Mouse (Mus musculus) liver (tissue): ENCODE data around the gene Notch1.

ENCODE experiments used
- DNase-seq: peaks from one replicate; pipeline ENCODE4 v3.0.0-alpha.2; 2020; ENCODE audit warnings: mixed read lengths

Gene Notch1

DNA sequence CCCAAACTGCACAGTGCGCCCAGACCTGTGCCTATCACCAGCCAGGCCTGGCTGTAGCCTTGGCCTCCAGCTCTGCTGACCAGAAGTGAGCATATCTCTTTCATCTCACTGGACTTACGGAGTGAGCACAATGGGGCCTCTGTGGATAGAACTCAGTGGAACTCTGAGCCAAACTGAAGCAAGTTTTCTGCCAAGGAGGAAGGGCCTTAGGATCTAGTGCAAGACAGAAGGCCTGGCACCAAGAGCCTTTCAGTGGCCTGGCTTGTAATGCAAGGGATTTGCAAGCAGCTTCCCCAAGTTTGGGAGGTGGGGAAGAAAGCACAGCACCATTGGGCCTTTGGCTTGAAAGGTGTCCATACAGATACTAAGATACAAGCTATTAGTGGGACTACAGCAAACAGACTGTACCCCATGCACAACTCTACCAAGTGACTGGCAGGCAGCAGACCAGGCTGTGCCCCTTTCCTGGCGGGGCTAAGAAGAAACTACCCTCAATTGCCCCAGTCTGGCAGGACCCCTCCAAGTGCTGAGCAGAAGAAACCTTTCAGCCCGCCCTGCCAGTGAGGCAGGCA, 16.4 kb downstream of the Notch1 start:
- no peak for DNase-seq

DNA sequence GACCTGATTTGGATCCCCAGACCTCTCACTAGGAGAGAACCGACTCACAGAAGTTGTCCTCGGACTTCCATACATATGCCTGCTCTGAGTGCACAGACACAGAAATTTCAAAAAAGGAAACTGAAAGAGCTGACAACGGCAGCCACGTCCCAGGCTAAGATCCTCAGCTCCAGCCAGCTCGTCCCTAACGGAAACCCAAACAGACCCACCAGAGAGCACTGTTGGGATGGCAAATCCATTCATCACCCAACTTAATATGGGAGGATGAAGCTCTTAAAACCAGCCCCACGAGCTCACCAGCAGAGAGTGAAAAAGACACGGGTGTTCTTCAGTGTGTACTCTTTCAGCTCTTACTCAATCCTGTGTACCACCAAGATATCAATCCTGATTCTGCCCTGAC, 17.8 kb downstream of the Notch1 start:
- DNase-seq = no peak

DNA sequence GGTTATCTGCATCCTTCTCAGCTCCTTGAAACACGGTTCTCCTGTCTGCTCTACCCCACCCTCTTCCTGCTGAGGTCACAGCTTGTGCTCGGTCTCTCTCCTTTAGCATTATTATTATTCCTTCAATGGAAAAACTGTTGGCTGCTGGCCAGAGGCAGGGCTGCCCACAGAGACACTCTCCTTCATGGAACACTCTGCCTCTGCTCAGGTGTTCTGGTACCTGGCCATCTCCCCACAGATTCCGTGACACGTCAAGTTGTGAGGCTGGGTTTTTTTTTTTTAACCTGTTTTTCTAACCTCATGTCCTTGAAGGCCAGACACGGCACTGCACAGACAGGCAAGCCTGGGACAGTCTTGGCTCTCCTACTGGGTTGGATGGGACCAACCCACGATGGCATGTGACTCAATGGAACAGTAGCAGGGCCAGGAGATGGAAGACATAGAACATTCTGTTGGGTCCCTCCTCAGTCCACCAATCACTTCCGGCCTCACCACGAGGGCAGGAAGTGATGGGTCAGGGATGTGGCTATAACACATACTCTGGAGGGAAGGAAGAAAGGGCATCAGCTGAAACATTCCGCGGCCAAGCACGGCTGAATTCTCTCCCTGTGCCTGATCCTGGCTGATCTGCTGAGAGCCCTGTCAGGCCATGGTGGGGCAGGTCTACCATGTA, 18.5 kb downstream of the Notch1 start:
- no peak for DNase-seq

DNA sequence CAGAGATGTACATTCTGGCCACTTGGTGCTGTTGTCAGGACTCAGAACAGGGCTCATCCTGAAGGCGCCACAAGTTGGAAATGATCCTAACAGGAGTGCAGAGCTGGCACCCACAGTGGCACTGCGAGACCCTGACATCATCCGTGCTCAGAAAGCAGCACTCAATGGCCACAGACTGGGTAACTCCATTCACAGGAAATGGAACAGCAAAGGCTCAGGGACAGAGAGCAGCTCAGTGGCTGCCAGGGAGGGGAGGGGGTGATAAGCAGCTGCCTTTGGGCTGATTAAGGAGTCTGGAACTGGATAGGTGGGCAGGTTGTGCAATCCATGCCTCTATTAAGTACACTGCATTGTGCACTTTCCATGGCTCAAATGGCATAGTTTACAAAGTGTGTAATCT, 20.0 kb downstream of the Notch1 start:
- DNase-seq = no peak

DNA sequence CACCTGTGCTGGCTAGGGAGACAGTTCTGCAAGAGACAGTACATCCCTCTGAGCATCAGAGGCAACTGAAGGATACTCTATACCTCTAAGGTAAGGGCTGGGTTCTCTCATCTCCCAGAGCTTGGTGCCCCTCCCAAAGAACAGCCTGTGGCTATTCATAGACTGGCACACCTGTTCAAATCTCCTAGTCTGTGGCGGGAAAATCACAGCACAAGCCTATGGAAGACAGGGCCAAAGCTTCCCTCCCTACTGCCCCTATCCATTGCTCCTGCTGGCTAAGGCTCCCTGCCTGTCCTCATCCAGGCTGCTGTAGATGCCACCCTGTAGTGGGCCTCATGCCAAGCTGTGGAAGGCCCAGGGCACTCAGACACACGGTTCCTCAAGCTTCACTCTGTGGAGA, 20.8 kb downstream of the Notch1 start:
- no peak for DNase-seq

DNA sequence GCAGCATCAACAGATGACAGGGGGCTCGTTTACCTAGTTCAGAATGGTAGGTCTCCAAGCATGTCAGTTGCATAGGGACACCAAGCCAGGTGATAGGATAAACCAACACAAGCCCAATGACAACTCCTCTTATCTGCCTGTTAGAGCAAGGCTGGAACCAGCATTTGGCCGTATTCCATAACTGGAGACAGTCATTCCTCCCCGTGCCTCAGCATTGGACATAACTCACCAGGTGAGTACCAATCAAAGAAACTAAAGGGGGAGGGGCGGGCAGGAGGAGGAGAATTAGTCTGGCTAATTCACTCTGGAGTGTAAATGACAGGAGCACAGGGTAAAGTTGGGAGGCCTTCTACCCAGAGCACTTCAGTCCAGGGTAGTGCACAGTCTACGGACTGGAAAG, 21.5 kb downstream of the Notch1 start:
- no peak for DNase-seq

DNA sequence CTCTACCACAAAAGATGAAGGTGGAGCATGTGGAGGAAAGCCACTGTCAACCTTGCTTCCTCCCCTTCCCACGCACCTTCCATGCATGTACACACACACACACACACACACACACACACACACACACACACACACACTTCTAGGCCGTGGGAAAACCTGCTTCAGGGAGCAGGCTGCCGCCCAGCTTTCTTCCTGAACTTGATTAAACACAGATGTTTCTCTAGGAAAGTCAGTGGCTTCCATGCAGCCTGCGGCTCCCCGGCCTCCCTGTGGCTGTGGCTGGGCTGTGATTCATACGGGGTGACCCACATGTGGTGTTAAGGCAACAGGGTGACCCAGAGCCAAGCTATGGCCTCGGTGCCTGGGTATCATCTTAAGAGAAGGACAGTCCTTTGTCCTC, 22.1 kb downstream of the Notch1 start:
- no peak for DNase-seq

DNA sequence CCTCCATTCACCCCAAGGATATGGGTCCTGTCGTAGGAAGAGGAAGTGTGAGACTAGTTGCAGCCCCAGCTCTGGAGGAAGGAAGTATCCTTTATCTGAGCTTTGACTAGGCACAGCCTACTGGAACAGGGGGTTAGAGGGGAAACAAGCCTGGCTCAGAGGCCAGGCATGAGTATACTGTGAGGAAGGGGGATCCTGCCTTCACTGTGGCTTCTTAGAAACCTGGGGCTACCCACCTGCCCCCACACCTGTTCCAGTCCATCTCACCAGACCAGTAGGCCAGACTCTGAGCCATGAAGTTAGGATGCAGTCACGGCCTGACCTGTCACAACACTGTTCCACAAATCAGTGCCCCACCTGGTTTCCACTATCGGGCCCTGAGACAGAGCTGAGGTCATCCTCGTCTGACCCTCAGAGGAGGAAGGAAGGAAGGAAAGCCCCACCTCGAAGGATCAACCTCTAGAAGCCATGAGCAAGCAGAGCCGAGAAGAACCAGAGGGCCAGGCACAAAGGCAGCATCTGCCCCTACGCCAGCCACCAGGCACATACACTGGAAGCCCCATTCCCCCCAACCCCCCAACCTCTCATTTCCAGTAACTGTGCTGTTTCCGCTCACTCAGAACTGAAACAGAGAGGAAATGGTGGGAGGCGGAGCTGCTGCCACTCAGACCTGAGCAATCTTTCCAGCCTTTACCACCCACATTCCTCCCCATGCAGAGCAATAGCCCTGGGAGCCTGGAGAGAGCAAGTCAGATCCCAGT, 23.3 kb downstream of the Notch1 start:
- DNase-seq = peak; percentile 25

DNA sequence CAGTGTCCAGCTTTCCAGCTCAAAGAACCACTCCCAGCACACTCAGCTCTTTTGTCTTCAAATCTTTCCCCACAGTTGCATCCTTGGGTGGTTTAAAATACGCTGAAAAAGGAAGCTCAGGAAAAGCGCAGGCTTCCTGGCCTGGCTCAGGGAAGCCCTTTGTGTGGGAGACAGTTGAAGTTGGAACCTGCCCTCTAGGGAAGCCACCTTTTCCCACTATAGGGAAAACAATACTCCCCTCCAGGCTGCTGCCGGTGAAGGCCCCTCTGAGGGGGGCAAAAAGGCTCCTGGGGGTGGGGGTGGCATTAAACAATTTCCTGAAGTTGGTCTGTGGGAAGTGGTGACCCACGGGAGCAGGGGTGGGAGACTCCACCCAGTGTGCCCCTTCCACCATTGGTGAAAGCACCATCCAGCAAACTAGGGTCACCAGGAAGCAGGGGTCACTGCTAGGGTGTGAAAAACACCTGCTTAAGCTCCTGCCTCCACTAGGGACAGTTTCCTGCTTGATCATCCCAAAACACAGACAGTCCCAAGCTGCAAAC, 25.6 kb downstream of the Notch1 start:
- no peak for DNase-seq

DNA sequence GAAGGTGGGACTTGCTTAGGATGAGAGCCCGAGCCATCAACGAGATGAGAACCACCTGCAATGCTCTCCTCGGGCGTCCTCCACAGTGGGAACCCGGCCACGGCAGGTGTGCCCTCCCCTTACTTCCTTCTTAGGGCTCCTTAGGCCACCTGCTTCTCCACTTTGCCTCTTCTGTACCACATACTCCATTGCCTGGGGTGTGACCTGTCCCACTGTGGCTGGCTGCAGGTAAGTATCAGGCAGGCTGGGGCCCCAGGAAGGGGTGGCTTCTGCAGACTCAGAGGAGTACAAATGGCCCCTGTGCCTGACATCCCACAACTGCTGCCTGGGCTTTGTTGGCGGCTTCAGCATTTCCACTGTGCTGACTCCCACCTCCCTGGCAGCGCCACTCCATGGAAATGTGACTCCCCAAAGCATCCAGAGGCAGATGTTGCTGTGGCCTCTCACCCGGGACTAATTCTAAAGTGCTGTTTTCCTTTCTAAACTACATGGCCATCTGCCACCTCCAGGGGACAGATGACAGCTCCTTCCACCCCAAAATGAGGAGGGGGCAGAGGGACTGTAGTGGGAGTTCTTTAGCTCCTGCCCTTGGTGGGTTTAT, 27.8 kb downstream of the Notch1 start:
- DNase-seq = no peak

DNA sequence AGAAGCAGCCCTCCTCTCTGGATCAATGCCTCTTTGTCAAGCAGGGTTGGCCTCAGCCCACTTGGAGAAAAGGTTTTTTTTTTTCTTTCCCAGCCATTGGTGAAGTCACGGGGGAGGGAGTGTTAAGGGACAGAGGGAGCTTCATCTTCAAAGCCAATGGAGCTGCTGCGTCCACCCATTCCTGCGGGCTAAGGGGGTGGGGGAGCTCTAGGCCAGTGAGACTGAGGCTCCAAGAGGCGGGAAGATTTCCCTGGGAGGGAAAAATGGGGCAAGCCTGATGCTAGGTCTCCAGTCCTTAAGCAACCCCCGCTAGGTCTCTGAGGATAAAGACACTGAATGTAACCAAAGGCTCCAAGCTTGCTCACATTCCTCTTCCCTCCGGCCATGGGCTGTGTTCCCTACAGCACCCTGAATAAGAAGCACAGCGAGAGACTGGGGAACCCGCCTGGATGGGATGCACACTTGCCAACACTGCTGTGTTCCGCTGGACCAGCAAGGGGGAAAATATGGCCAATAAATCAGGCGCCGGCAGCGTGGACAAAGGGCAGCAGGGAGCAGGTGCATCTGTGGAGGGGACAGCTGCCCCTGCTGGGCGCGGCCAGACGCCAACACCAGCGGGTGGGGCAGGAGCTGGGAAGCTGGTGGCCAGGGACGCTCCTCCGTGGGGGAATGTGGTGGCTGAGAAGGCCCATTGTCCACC, 29.0 kb downstream of the Notch1 start:
- no peak for DNase-seq

DNA sequence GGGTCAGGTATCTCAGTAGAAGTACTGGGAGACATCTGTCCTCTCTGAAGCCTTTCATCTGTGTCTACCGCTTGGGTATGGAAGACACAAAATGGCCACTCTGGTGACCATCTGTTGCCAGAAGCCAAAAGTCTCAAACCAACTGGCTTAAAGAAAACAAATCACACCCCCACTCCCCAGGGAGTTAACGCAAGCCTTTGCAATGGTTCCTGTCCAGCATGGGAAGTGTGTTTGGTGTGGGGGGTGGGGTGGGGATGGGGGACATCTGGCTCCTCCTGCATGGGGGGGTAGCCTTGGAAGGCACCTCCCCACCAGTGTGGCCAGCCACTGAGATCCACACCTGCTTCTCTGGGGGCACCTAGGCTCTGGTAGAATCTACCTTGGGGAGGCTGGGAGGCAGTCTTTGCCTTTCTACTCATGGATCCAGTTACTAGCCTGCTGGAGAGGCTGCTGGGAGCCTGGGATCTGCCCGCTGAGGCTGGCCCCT, 29.6 kb downstream of the Notch1 start:
- no peak for DNase-seq

DNA sequence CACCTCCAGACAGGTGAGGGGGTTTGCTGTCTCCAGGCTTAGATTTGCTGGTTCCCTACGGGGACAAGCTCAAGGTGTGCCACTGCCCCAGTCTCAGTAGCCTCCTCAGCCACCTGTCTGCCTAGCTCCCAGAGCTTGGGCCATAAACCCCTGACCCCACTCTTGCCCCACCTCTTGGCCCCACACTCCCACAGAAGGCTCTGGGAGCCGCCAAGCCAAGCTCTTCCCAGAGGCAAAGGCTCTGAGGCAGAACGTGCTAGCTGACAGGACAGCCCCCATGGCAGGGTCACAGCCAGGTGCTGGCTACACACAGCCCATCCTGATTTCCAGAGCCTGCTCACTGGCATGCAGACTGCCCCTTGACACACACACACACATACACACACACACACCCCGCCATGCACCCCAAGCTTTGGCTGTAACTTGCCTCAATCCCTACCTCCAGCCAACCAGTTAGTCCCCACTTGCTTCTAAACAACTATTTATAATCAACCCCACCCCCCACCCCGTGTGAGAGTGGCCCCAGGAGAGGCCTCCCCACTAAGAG, 30.1 kb downstream of the Notch1 start:
- no peak for DNase-seq

DNA sequence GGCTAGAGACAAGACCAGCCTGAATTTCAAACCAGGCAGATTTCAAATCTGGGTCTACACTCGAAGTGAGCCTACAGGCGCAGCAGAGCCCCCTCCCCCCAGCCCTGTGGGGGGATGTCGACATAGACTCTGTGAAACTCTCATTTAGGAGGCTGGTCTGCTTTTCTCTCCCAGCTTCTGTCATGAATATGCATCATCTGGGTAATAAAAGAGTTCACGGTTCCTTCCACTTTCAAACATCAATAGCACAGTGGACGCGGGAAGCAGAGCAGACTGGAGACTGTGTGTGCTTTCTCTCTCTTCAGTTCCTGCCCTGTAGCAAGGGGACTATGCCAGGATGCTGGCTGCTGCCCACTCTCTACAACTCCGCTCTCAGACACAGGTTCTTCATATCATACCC, 30.8 kb downstream of the Notch1 start:
- DNase-seq = no peak

DNA sequence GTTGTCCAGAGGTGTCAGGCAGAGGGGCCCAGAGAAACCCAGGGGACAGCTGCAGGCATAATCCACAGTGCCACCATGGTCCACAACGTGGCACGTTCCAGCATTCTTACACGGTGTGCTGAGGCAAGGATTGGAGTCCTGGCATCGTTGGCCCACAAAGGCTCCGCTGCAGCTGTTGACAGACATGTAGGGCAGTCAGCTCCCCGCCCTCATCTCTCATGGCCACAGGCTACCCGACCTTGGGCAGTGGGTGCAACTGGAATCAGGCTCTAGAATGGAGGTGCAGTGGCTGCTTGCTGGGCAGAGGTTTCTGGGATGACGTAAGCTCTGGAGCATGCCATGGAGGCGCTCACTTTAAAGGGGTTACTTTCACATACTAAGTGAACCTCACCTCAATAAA, 31.2 kb downstream of the Notch1 start:
- no peak for DNase-seq

DNA sequence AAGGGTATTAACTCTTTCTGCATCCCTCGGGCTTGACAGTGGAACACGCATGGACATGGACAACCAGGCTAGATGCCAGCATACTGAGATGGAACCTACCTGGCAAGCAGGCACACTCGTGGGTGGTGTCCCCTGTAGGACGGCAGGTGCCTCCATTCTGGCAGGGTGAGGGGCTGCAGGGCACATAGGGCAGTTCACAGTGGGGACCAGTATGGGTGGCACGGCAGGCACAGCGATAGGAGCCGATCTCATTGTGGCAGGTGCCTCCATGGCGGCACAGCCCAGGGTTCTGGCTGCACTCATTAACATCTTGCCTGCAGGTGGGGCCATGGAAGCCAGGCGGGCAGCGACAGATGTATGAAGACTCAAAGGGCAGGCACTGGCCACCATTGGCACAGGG, 32.3 kb downstream of the Notch1 start:
- no peak for DNase-seq

DNA sequence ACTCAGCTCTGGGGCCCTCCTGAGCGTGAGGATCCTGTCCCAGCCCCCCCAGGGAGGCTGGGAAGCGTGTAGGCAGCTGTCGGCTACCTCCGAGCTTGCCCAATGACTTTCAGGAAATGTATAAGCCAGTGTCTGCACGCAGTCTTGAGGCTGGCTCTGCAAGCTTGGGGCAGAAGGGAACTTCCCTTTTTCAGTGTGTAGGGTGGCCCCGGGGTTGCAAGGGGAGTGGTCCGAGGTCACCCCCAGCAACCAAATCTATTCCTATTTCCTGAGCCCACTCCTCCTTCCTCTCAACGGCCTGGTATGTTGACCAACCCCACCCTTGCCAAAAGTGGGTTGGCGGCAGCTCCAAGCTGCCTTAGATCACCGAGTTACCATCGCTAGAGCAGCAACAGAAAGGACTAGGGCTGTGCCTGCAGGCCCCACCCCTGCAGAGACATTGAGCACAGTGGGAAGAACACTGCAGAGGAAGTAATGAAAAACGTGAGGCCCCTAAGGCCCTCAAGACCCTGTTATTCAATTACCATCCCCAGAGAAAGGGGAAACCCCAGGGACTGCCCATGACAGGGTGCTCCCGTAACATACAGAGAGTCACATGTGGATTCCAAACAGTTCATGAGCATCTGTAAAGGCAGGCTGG, 33.1 kb downstream of the Notch1 start:
- DNase-seq = peak; percentile 35

DNA sequence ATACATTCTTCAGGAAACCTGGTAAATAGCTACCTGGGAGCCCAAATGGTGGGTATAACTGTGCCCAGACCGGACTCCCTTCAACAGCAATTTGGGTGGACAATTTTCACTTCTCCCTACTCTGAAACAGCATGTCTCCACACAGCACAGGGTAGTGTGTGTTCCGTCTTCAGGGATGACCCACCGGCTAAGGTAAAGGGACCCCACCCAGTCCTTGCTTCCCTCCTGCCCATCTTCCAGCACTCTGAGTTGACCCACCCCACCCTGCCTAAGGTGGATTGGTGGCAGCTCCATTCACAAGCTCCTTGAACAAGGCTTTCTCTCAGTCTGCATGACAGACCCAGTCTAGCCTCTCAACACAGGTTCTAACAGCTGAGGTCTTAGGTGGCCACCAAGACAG, 33.6 kb downstream of the Notch1 start:
- DNase-seq = no peak

DNA sequence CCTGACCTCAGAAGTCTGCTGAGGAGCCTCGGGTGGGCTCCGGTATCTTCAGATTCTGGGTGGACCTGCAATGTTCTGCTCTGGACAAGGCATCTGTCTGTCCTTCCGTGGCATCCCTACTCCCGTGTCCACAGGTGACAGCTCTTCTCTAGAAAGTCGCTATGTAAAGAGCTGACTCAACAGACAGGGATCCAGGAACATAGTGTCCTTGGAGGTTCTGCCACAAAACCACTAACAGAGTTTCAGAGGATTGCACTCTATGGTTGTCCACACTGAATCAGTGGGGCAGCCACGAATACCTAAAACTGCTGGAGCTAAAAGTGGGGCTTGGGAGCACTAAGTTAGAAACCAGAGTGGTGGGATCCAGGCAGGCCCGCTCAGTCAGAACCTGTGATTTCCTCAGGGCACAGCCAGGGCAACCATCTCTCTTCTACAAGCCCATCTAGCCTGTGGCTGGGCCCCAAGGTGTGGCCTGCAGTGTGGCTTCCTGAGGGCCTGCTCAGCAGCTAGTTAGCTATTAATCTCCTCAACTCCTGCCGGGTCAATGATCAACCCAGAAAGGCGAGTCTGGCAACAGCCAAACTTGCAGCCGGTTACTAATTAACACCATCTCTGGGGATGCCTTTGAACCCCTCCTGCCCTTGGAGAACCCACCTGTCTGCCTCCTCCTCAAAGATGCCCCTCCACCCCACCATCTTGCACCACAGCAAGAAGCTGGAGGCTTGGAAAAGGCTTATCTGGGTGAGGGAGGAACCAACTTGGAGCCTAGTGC, 34.6 kb downstream of the Notch1 start:
- DNase-seq = peak; percentile 54

DNA sequence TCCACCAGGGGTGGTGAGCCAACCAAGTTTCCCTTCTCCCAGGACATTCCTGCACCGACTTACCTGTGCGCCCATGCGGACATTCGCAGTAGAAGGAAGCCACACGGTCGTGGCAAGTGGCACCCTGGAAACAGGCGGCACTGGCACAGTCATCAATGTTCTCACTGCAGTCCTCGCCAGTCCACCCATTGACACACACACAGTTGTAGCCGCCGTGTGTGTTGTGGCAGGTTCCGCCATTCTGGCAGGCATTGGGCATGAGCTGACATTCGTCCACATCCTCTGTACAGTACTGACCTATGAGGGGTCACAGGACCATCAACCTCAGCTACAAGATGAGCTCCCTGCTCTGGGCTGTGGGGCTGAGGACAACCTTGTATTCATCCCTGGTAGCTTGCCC, 35.6 kb downstream of the Notch1 start:
- DNase-seq = no peak

DNA sequence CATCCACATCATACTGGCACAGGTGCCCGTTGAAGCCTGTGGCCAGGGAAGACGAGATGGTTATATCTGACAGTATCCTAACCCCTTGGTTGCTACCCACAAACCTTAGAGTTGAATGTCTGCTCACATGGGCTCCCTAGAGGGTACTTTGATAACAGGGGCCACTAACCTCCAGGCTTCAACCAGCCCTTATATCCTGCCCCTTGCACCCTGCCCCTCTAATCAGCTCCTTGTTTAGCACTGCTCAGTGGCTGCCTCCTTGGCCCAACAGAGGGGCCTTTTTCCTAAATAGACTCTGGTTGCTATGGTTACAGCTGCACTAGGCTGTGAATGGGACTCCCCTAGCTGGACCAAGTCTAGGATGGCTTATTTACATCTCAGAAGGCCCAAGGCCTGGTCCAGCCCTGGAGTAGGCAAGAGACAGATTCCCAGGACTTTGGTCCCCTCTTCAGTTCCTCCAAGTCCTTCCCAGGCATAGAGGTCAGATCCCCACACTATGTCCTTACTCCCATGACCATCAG, 37.7 kb downstream of the Notch1 start:
- DNase-seq = no peak
